9 mouse cellular contexts compared by ENCODE assay signal in the genomic region with DNA sequence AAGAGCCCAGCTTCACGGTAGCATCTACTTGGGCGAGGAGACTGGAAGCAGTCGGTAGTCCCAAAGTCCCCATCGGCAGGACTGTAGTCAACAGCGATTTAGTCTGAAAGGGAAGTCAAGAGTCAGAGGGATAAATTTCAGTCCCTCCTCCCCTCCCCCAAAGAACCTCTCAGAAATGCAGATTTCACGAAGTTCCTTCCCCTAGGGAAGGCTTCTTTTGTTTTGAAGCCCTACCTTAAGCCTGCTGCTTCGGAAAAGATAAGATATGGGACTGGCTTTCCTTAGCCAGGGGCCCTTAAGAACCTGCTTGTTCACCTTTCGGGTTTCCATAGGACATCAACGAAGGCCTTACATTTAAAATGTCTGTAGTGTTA. TPM values are rescaled to one million over a fixed set of nuclear protein-coding genes. Genes with fewer than 3 reads are reported as not detected.
DNase-seq lines count a peak whose midpoint lies in the region; ATAC-seq and TF ChIP-seq lines count a peak whose summit lies in the region.
"Had no signal": no experiment of that assay in that cellular context is flagged by ENCODE, and none has a peak within 500 bp of the region (broad histone marks: within the 10 kb centered on the region; RNA-seq: fewer than 3 reads in every experiment).

No protein-coding gene starts in this region.

- no peak for TF ChIP-seq EP300 in heart, adult 2 months (IDR thresholded peaks at IDR 0.05; ENCODE audit: insufficient read depth, low read depth, low read length)

- peaks cover 3% of the 10 kb centered on the region; the same call in 1 of the 2 replicates for H3K27me3 ChIP-seq in heart, adult 2 months (ENCODE audit: control insufficient read depth, insufficient read depth, low read length)

- no peak overlapping the region for H3K9ac ChIP-seq in heart, adult 2 months (ENCODE audit: low read depth, low read length)

- TF ChIP-seq POLR2A in heart, adult 2 months (IDR thresholded peaks at IDR 0.05; ENCODE audit: insufficient read depth, low read depth, low read length), result no peak

- intact Hi-C loops in heart, adult 2 months (cut with DNase I), result no loop called here
- intact Hi-C loops in left cerebral cortex, postnatal 10 days (cut with DNase I), result no loop called here

- no peak overlapping the region for H3K27ac ChIP-seq in heart, adult 2 months
- no peak overlapping the region for H3K27ac ChIP-seq in macrophage

- H3K36me3 ChIP-seq in heart, adult 2 months (ENCODE audit: control insufficient read depth, insufficient read depth, low read length), result no peaks in the 10 kb centered on the region
- H3K36me3 ChIP-seq in macrophage (ENCODE audit: inconsistent target), result no peaks in the 10 kb centered on the region

- 46% methylated on average over 9 of the region's 9 CpGs for WGBS in heart, adult 2 months
- 37% methylated on average over 9 of the region's 9 CpGs for WGBS in macrophage (ENCODE audit: missing documents)

- ATAC-seq in granulocyte monocyte progenitor cell, adult 5-6 weeks (replicated peaks; ENCODE audit: poor library complexity, severe bottlenecking), result peak; percentile 19
- ATAC-seq in monocyte, adult 5-6 weeks (replicated peaks; ENCODE audit: insufficient number of reproducible peaks, low FRiP score, low TSS enrichment, poor library complexity, severe bottlenecking), result no peak

- no peaks in the 10 kb centered on the region for H3K79me2 ChIP-seq in heart, adult 2 months (replicated peaks; ENCODE audit: control insufficient read depth, insufficient read depth, low read length)
- no peaks in the 10 kb centered on the region for H3K79me2 ChIP-seq in macrophage (ENCODE audit: inconsistent target)

- DNase-seq in heart, adult 2 months, result no peak
- no peak for DNase-seq in heart, adult 18-20 months
- DNase-seq in ES-CJ7 (ENCODE audit: low read depth, low spot score), result peak; percentile 75
- DNase-seq in left cerebral cortex, postnatal 10 days (ENCODE audit: extremely low spot score in 1 of 2, low spot score in 2 of 2), result no peak
- no peak for DNase-seq in layer of hippocampus, adult 9-10 months (ENCODE audit: low spot score)
- DNase-seq: lung, postnatal 36 days had no signal

- TF ChIP-seq CTCF in heart, adult 2 months (IDR thresholded peaks at IDR 0.05), result no peak

- H3K4me1 ChIP-seq in heart, adult 2 months (ENCODE audit: control insufficient read depth, insufficient read depth, low read length), result peaks cover 3% of the 10 kb centered on the region

- H3K4me3 ChIP-seq in heart, adult 2 months, result peak overlapping the region; percentile 77; the same call in 1 of the 2 replicates
- H3K4me3 ChIP-seq in macrophage (ENCODE audit: inconsistent target), result peak overlapping the region; percentile 45; the same call in 1 of the 2 replicates

RNA-seq across cellular contexts. Expression of a gene that starts 0.7 kb away (rescaled TPM):
- total RNA-seq in heart, adult 2 months (2021), result 1 to 10 TPM; 8.7 to 8.8 TPM
- 8.2 and 19.8 TPM in 2 replicates for polyA plus RNA-seq in heart, adult 2 months (2012; rRNA removed)
- 10 to 100 TPM in 1 of 2 experiments, 1 to 10 TPM in 1; 8.6 to 10.9 TPM for total RNA-seq in heart, adult 18-20 months (2021)
- 0.97 and 1.8 TPM in 2 replicates for total RNA-seq in granulocyte monocyte progenitor cell, adult 5-6 weeks (2014; fragmentation: Nextera tagmentation)
- 0.73 and 2.1 TPM in 2 replicates for total RNA-seq in granulocyte monocyte progenitor cell, adult 5-6 weeks (2017)
- total RNA-seq in macrophage (2018; cell fraction: chromatin; rRNA removed), result 10 to 100 TPM; 10.4 to 46.3 (median 25.4) TPM
- total RNA-seq in macrophage (2018; cell fraction: cytosol; rRNA removed), result 10 to 100 TPM in 10 of 26 experiments, 1 to 10 TPM in 16; 3.8 to 15.6 (median 7.4) TPM
- total RNA-seq in macrophage (2018; cell fraction: nucleus; rRNA removed), result 10 to 100 TPM in 21 of 26 experiments, 1 to 10 TPM in 5; 5.0 to 38.0 (median 13.8) TPM
- polyA plus RNA-seq in macrophage (2018), result 5.6 to 8.3 TPM (median 7.6 TPM) in 3 replicates
- 6.2 to 17.5 TPM (median 8.9 TPM) in 3 replicates for total RNA-seq in monocyte, adult 5-6 weeks (2017)
- 1 to 10 TPM; 2.9 to 3.4 TPM for total RNA-seq in left cerebral cortex, postnatal 10 days (2021)

RNA-seq across cellular contexts. Expression of a gene that starts 36.8 kb away (rescaled TPM):
- 10 to 100 TPM; 55.7 to 65.7 TPM for total RNA-seq in heart, adult 2 months (2021)
- 19.6 and 28.4 TPM in 2 replicates for polyA plus RNA-seq in heart, adult 2 months (2012; rRNA removed)
- total RNA-seq in heart, adult 18-20 months (2021), result 10 to 100 TPM; 57.7 to 58.6 TPM
- 19.1 and 20.5 TPM in 2 replicates for total RNA-seq in granulocyte monocyte progenitor cell, adult 5-6 weeks (2014; fragmentation: Nextera tagmentation)
- total RNA-seq in granulocyte monocyte progenitor cell, adult 5-6 weeks (2017), result 37.4 and 37.8 TPM in 2 replicates
- total RNA-seq in macrophage (2018; cell fraction: chromatin; rRNA removed), result 10 to 100 TPM in 19 of 26 experiments, 1 to 10 TPM in 7; 5.2 to 47.8 (median 21.1) TPM
- 10 to 100 TPM; 11.9 to 46.4 (median 21.9) TPM for total RNA-seq in macrophage (2018; cell fraction: cytosol; rRNA removed)
- 10 to 100 TPM in 20 of 26 experiments, 1 to 10 TPM in 6; 5.6 to 41.1 (median 13.5) TPM for total RNA-seq in macrophage (2018; cell fraction: nucleus; rRNA removed)
- 14.5 to 40.9 TPM (median 29.7 TPM) in 3 replicates for polyA plus RNA-seq in macrophage (2018)
- 67.2 to 79.5 TPM (median 78.6 TPM) in 3 replicates for total RNA-seq in monocyte, adult 5-6 weeks (2017)
- 10 to 100 TPM; 10.0 to 10.3 TPM for total RNA-seq in left cerebral cortex, postnatal 10 days (2021)
